Mouse (Mus musculus) liver, embryonic 13.5 days (tissue): ENCODE results near the gene Spryd7. TPM values are rescaled to one million over a fixed set of nuclear protein-coding genes. Genes with fewer than 3 reads are reported as not detected.

Experiments
- polyA plus RNA-seq: library from polyadenylated mRNA; unstranded; fragments of >200 nt; fragmentation: Nextera tagmentation; extraction: Ambion mirVana; gene quantifications from 2 replicates; pipeline ENCODE4 v1.2.1, GENCODE M21; 2015

Gene Spryd7
- polyA plus RNA-seq, 1 experiment from 2014 or later = 13.2 TPM

Other genes starting within 250 kb of the Spryd7 start
- 1.1 and 1.5 TPM in 2 replicates for gene Arl11, start 247.1 kb downstream of the Spryd7 start, polyA plus RNA-seq
- 4.5 TPM in 2 replicates for gene Ebpl, start 196.4 kb downstream of the Spryd7 start, polyA plus RNA-seq
- gene Kpna3, start 117.0 kb downstream of the Spryd7 start, polyA plus RNA-seq = 29.9 and 40.5 TPM in 2 replicates
- gene Trim13, start 41.4 kb upstream of the Spryd7 start, polyA plus RNA-seq = 6.8 and 7.0 TPM in 2 replicates
- 0.07 and 0.23 TPM in 2 replicates for gene Kcnrg, start 50.6 kb upstream of the Spryd7 start, polyA plus RNA-seq